Mouse (Mus musculus): Measurements from ENCODE around the gene Hyal1. TPM values are rescaled to one million over a fixed set of nuclear protein-coding genes. Genes with fewer than 3 reads are reported as not detected.

Gene Hyal1
- total and polyA plus RNA-seq, 3 experiments = 1.3 to 3.4 TPM; not detected in 1

GRCm38 (mm10) chr9:107593101-107593976 is 16.6 kb downstream of the Hyal1 start:
- no peak for TF ChIP-seq TAL1 (IDR thresholded peaks at IDR 0.05; ENCODE audit: low read length)
- TF ChIP-seq JUND (IDR thresholded peaks at IDR 0.05; ENCODE audit: low read depth, low read length) = no peak
- no peak for TF ChIP-seq UBTF (IDR thresholded peaks at IDR 0.05; ENCODE audit: borderline replicate concordance, insufficient read depth, low read depth, low read length)
- no peak for TF ChIP-seq KAT2A (conservative IDR thresholded peaks at IDR 0.05; ENCODE audit: low read depth, low read length)
- TF ChIP-seq POLR2AphosphoS2 (IDR thresholded peaks at IDR 0.05; ENCODE audit: low read length) = no peak
- TF ChIP-seq GABPA (IDR thresholded peaks at IDR 0.05; ENCODE audit: low read depth, low read length) = no peak
- TF ChIP-seq SMC3 (IDR thresholded peaks at IDR 0.05; ENCODE audit: low read depth, low read length) = no peak
- no peak for TF ChIP-seq TBP (IDR thresholded peaks at IDR 0.05; ENCODE audit: low read depth, low read length)
- TF ChIP-seq ELF1 (IDR thresholded peaks at IDR 0.05; ENCODE audit: low read depth, low read length) = no peak
- TF ChIP-seq ZMIZ1 (IDR thresholded peaks at IDR 0.05; ENCODE audit: low read depth, low read length) = no peak
- TF ChIP-seq CTCF (IDR thresholded peaks at IDR 0.05 in 2 of 3, conservative IDR thresholded peaks at IDR 0.05 in 1 of 3; ENCODE audit: control insufficient read depth in 1 of 3, insufficient read depth in 1 of 3, low read depth in 2 of 3, low read length in 3 of 3, poor library complexity in 1 of 3, severe bottlenecking in 1 of 3) = no peak
- H3K36me3 ChIP-seq (ENCODE audit: control insufficient read depth in 1 of 2, insufficient read depth in 2 of 2, low read length in 2 of 2) = peaks cover 5 to 17% of the 10 kb centered on the region in 2 experiments; a peak in 3 of 4 replicates
- H3K4me3 ChIP-seq (ENCODE audit: control insufficient read depth in 1 of 2, insufficient read depth in 1 of 2, low read depth in 2 of 2, low read length in 2 of 2) = no peak overlapping the region
- peaks cover 26% of the 10 kb centered on the region for H3K79me2 ChIP-seq (ENCODE audit: control insufficient read depth, insufficient read depth, low read length, poor library complexity)
- no peaks in the 10 kb centered on the region for H3K9me3 ChIP-seq (replicated peaks; ENCODE audit: insufficient read depth, low read length)
- H3K27me3 ChIP-seq (ENCODE audit: control insufficient read depth in 1 of 2, insufficient read depth in 2 of 2, low read length in 2 of 2) = no peaks in the 10 kb centered on the region
- peaks cover 10 to 19% of the 10 kb centered on the region in 2 experiments; a peak in 3 of 4 replicates for H3K4me1 ChIP-seq (ENCODE audit: control insufficient read depth in 1 of 2, insufficient read depth in 2 of 2, low read length in 2 of 2)
- no peak overlapping the region for H3K9ac ChIP-seq (ENCODE audit: control insufficient read depth, low read depth, low read length, poor library complexity, severe bottlenecking)
- no peak overlapping the region for H3K27ac ChIP-seq (ENCODE audit: control insufficient read depth, low read depth, low read length)
- DNase-seq (ENCODE audit: low read depth, low spot score) = no peak

GRCm38 (mm10) chr9:107594281-107595062 is 17.7 kb downstream of the Hyal1 start:
- Histone ChIP-seq H3K27ac (ENCODE audit: control insufficient read depth, low read depth, low read length) (no peak overlapping the region), H3K9ac (ENCODE audit: control insufficient read depth, low read depth, low read length, poor library complexity, severe bottlenecking) (no peak overlapping the region), H3K27me3 (ENCODE audit: control insufficient read depth in 1 of 2, insufficient read depth in 2 of 2, low read length in 2 of 2) (no peaks in the 10 kb centered on the region), H3K9me3 (replicated peaks; ENCODE audit: insufficient read depth, low read length) (no peaks in the 10 kb centered on the region), H3K4me3 (ENCODE audit: control insufficient read depth in 1 of 2, insufficient read depth in 1 of 2, low read depth in 2 of 2, low read length in 2 of 2) (no peak overlapping the region), H3K36me3 (ENCODE audit: control insufficient read depth in 1 of 2, insufficient read depth in 2 of 2, low read length in 2 of 2) (peaks cover 5 to 12% of the 10 kb centered on the region in 2 experiments; a peak in 3 of 4 replicates), H3K79me2 (ENCODE audit: control insufficient read depth, insufficient read depth, low read length, poor library complexity) (peaks cover 16% of the 10 kb centered on the region), H3K4me1 (ENCODE audit: control insufficient read depth in 1 of 2, insufficient read depth in 2 of 2, low read length in 2 of 2) (peaks cover 7 to 15% of the 10 kb centered on the region in 2 experiments; a peak in 3 of 4 replicates)
- no peak for DNase-seq (ENCODE audit: low read depth, low spot score)
- TF ChIP-seq POLR2A (IDR thresholded peaks at IDR 0.05; ENCODE audit: control insufficient read depth in 1 of 2, insufficient read depth in 1 of 2, low read depth in 1 of 2, low read length in 2 of 2, poor library complexity in 1 of 2) (peak in 1 of 2 experiments; percentile 32; a peak in 1 of 4 replicates), GABPA (IDR thresholded peaks at IDR 0.05; ENCODE audit: low read depth, low read length) (no peak)

Measured in MEL (cell line).